Mouse (Mus musculus) forebrain, embryonic 11.5 days (tissue): ENCODE measurements around the gene Rnf24. TPM values are rescaled to one million over a fixed set of nuclear protein-coding genes. Genes with fewer than 3 reads are reported as not detected.
A peak's percentile ranks its signal among the peaks of the same experiment; 100 is the strongest.

Experiments
- ATAC-seq: fragments of 200-750 bp; cut with Nextera tagmentation; replicated peaks from 2 replicates; pipeline ENCODE4 v1.8.0; 2017; ENCODE audit warnings: moderate TSS enrichment; ENCODE audit not compliant: low FRiP score
- DNase-seq: peaks from one replicate; pipeline ENCODE4 v3.0.0-alpha.2; 2017; ENCODE audit warnings: low spot score
- H3K27ac ChIP-seq: fragments of 300-500 bp; sonication (generic); 2 replicates; pipeline ENCODE4 v1.5.1; 2014; ENCODE audit warnings: low read depth, low read length
- H3K27me3 ChIP-seq: fragments of 300-500 bp; sonication (generic); 2 replicates; pipeline ENCODE4 v1.6.1; 2014; ENCODE audit warnings: mild to moderate bottlenecking, low read length, mixed read lengths; ENCODE audit not compliant: control insufficient read depth, insufficient read depth
- H3K36me3 ChIP-seq: fragments of 300-500 bp; sonication (generic); 2 replicates; pipeline ENCODE4 v1.6.1; 2014; ENCODE audit warnings: mild to moderate bottlenecking, low read length, moderate library complexity, mixed read lengths; ENCODE audit not compliant: control insufficient read depth, insufficient read depth
- H3K4me1 ChIP-seq: fragments of 300-500 bp; sonication (generic); replicated peaks from 2 replicates; pipeline ENCODE4 v1.6.1; 2014; ENCODE audit warnings: low read length, mixed read lengths; ENCODE audit not compliant: control insufficient read depth, insufficient read depth
- H3K4me2 ChIP-seq: fragments of 300-500 bp; sonication (generic); 2 replicates; pipeline ENCODE4 v1.6.1; 2014; ENCODE audit warnings: low read depth, mild to moderate bottlenecking, low read length, moderate library complexity, mixed read lengths; ENCODE audit not compliant: severe bottlenecking
- H3K4me3 ChIP-seq: fragments of 300-500 bp; sonication (generic); 2 replicates; pipeline ENCODE4 v1.5.1; 2014; ENCODE audit warnings: low read depth, low read length
- H3K9ac ChIP-seq: fragments of 300-500 bp; sonication (generic); 2 replicates; pipeline ENCODE4 v1.6.1; 2014; ENCODE audit warnings: low read length
- H3K9me3 ChIP-seq: fragments of 300-500 bp; sonication (generic); 2 replicates; pipeline ENCODE4 v1.6.1; 2016; ENCODE audit warnings: low read length, mixed read lengths; ENCODE audit not compliant: control insufficient read depth
- WGBS: fragments of 180-500 bp; shearing (Covaris S2); extraction: QIAGEN DNeasy Blood & Tissue Kit; methylation state at CpG from one replicate; pipeline ENCODE4 v1.1.7; 2014; 5-methylcytosine and 5-hydroxymethylcytosine counted together
- polyA plus RNA-seq: library from polyadenylated mRNA; unstranded; fragments of >200 nt; fragmentation: Nextera tagmentation; extraction: Ambion mirVana; gene quantifications from 2 replicates; pipeline ENCODE4 v1.2.1, GENCODE M21; 2014

The Rnf24 gene
- polyA plus RNA-seq, 1 experiment from 2014 or later, result 9.3 TPM

DNA sequence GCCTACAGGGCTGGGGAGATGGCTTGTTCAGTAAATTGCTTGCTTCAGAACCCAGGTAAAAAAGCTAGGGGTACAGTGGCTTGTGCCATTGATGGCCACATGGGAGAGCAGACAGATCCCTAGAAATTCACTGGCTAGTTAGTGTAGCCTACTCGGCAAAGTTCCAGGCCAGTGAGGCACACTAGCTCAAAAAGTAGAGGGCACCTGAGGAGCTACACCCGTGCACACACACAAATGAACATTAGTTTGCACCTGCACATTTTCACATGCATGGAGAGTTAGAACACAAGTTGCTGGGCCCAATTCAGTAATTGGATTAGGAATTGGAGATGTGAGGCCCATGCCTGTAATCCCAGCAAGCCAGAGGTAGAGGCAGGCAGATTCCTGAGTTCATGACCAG lies 87.6 kb downstream of the Rnf24 start:
- no peak for ATAC-seq
- no peaks in the 10 kb centered on the region for H3K9me3 ChIP-seq
- no peak overlapping the region for H3K9ac ChIP-seq
- H3K27me3 ChIP-seq, result no peaks in the 10 kb centered on the region
- no peak overlapping the region for H3K4me3 ChIP-seq
- no peaks in the 10 kb centered on the region for H3K36me3 ChIP-seq
- peaks cover 8% of the 10 kb centered on the region; the same call in 1 of the 2 replicates for H3K4me1 ChIP-seq
- no peak overlapping the region for H3K4me2 ChIP-seq
- no peak overlapping the region for H3K27ac ChIP-seq
- no peak for DNase-seq
- WGBS, result 86% methylated on average over 2 of the region's 2 CpGs

DNA sequence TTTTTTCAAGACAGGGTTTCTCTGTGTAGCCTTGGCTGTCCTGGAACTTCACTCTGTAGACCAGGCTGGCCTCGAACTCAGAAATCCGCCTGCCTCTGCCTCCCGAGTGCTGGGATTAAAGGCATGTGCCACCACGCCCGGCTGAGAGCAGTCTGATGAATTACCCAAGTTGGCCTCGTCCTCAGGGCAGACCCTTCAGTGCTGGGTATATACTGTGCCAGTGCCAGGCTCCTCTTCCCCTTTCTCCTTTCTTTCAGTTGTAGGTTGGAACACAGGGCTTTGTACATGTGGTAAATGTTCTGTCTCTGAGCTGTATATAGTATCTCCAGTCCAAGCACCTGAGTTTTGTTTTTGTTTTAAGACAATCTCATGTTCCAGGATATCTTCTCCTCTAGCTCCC lies 88.7 kb downstream of the Rnf24 start:
- 82% methylated on average over 6 of the region's 6 CpGs for WGBS
- Histone ChIP-seq H3K27ac (no peak overlapping the region), H3K9ac (no peak overlapping the region)

DNA sequence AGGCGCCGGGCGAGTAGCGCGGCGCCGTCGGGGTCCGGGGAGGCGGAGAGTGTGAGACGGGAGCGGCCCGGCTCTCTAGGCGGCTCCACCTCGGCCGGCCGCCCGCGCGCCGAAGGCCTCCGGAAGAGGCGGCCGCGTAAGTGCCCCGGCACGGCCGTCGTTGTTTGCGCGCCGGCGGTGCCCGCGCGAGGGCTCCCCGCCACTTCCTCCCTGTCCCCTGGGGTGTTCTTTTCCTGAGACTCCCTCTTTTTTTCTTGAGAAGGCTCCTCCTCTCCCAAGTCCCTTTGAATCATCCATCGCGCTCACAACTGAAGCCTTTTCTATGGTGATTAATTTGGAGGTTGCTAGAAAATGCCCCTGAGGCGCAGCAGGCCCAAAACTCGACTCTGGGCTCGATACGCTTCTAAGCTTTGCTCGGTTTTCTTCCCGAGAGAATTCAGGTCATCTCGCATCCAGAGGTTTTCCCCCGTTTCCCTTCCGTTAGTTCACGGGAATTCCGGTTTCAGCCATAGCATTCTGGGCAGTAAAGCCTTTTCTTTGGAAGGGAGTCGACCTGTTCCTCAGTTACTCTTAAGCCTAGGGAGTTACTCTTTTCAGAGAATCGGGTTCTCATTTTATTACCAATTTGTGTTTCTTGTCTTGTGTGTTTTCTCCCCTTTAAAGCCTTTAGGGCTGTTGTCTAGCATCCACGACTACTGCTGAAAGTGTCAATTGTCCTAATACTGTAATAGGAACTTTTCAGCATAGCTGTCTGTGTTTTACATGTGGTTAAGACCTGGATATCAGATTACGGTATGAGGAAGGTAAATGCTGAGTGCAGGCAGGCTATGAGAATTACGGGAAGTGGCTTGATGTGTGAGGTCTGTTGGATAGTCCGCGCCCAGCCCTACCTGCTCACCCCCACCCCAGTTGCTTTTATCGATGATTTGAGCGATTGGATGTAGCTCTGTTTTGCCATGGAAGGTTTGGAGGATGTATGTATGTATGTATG lies 89.7 kb downstream of the Rnf24 start:
- DNase-seq, result no peak
- under 1% methylated on average over 58 of the region's 59 CpGs for WGBS
- peak overlapping the region; percentile 73 for H3K4me2 ChIP-seq

More for the DNA sequence above, 88.7 kb downstream of the Rnf24 start:
- ATAC-seq (no peak), DNase-seq (no peak)
- H3K36me3 ChIP-seq, result no peaks in the 10 kb centered on the region
- H3K4me1 ChIP-seq, result peaks cover 8% of the 10 kb centered on the region; the same call in 1 of the 2 replicates
- peak overlapping the region; percentile 73 for H3K4me2 ChIP-seq
- H3K9me3 ChIP-seq, result no peaks in the 10 kb centered on the region
- no peaks in the 10 kb centered on the region for H3K27me3 ChIP-seq
- H3K4me3 ChIP-seq, result peak overlapping the region; percentile 90

DNA sequence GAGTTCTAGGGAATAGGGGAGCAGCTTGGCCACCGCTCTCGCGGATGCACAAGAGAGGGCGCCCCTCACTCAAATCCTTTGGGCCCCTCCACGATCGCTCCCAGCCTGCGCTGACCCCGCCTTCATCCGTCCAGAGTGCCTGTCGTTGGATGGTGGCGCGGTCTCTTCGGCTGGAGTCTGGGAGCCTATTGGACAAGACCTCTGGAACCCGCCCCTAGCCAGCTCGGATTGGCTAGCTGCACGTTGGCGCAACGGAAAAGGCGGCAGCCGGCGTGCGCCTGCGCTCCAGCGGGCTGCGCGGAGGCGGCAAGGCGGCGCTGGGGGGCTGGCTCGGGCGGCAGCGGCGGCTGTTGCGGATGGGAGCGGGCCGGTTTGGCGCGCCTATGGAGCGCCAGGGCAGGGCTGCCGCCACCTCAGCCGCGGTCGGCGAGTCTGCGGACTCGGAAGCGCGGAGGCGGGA lies 90.4 kb downstream of the Rnf24 start, which contains the start of gene Pank2:
Gene Pank2 (plus strand): TSS at position 283 of the 460 bp plus-strand sequence.
- peak; percentile 100 for ATAC-seq
- under 1% methylated on average over 49 of the region's 49 CpGs for WGBS

More for the DNA sequence above, 89.7 kb downstream of the Rnf24 start:
- Histone ChIP-seq H3K9me3 (no peaks in the 10 kb centered on the region), H3K36me3 (no peaks in the 10 kb centered on the region), H3K4me3 (peak overlapping the region; percentile 90), H3K27me3 (no peaks in the 10 kb centered on the region), H3K27ac (peak overlapping the region; percentile 99), H3K4me1 (peaks cover 8% of the 10 kb centered on the region; the same call in 1 of the 2 replicates), H3K9ac (peak overlapping the region; percentile 98)
- ATAC-seq, result peak; percentile 79

DNA sequence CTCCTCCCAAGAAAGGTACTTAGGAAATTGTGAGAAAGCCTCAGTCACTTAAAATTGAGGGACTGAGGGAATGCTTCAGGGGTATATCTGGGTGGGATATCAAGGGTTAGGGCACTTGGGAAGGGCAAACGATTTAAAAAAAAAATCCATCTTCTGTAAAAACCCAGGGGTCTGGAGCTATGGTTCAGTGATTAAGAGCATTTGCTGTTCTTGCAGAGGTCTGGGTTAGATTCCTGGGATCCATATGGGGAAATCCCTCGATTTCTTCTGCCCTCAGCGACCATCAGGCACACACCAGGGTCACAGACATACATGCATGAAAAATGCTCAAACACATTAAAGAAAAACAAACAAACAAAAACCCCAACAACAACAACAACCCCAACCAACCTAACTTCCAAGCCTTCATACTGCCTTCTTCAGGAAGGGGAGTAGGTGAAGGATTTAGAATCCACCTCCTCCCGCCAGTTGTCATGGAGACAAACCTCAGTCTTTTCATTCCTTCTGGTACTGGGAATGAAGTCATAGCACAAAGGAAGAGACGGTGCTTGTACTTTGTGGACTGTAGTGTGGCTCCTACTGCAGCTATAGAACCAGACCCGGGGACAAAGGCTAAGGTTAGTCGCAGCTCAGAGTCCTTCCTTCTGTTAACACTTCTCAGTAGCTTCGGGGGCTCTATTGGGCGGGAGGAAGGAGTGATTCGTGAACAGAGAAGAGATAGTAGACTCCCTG lies 91.0 kb downstream of the Rnf24 start:
- ATAC-seq, result peak; percentile 85
- H3K9me3 ChIP-seq, result no peaks in the 10 kb centered on the region

More for the DNA sequence above, 90.4 kb downstream of the Rnf24 start, which contains the start of gene Pank2:
- H3K4me1 ChIP-seq, result peaks cover 8% of the 10 kb centered on the region; the same call in 1 of the 2 replicates
- H3K36me3 ChIP-seq, result no peaks in the 10 kb centered on the region
- H3K27ac ChIP-seq, result peak within 1 kb of the TSS; percentile 99
- no peaks in the 10 kb centered on the region for H3K9me3 ChIP-seq
- peak within 1 kb of the TSS; percentile 90 for H3K4me3 ChIP-seq
- no peaks in the 10 kb centered on the region for H3K27me3 ChIP-seq
- peak; percentile 99 for DNase-seq
- peak within 1 kb of the TSS; percentile 73 for H3K4me2 ChIP-seq
- H3K9ac ChIP-seq, result peak within 1 kb of the TSS; percentile 98

DNA sequence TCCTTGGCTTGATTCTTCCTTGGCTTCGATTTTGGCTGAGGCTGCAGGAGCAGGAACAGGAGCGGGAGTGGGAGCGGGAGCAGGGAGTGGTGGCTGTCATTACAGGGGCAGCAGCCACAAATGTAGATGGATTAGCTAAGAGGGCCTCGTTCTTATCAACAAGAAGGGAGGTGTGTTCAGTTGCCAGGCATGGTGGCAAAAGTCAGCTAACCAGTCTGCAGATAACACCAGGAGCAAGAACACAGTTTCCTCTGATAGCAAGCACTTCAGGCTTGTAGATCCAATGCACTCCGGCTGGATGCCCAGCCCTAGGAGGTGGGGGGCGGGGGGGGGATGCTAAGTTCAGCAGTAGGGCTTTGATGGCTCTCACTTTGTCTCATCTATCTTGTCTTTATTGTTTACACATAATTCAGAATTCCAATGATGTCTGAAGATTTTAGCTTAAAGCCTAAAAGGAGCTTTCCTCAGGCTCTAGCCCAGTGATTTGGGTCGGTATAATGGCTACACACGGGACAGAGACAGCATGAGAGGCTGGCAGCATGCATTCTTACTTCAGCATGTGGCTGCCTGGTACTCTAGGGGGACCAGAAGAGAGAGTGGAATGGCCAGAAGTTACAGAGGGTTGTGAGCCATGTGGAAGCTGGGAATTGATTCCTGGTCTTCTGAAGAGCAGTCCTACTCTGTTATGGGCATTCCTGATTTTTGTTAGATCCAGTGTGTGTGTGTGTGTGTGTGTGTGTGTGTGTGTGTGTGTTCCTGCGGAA lies 92.0 kb downstream of the Rnf24 start:
- H3K27ac ChIP-seq, result no peak overlapping the region
- peaks cover 8% of the 10 kb centered on the region; the same call in 1 of the 2 replicates for H3K4me1 ChIP-seq
- no peak overlapping the region for H3K4me3 ChIP-seq
- no peak for ATAC-seq
- WGBS, result 70% methylated on average over 9 of the region's 9 CpGs
- H3K9me3 ChIP-seq, result no peaks in the 10 kb centered on the region
- H3K9ac ChIP-seq, result peak overlapping the region; percentile 32; the same call in 1 of the 2 replicates
- H3K36me3 ChIP-seq, result no peaks in the 10 kb centered on the region
- no peaks in the 10 kb centered on the region for H3K27me3 ChIP-seq
- no peak overlapping the region for H3K4me2 ChIP-seq
- no peak for DNase-seq

More for the DNA sequence above, 91.0 kb downstream of the Rnf24 start:
- peak overlapping the region; percentile 64 for H3K4me2 ChIP-seq
- H3K27ac ChIP-seq, result peak overlapping the region; percentile 99
- H3K27me3 ChIP-seq, result no peaks in the 10 kb centered on the region
- H3K4me3 ChIP-seq, result peak overlapping the region; percentile 90
- peaks cover 8% of the 10 kb centered on the region; the same call in 1 of the 2 replicates for H3K4me1 ChIP-seq
- WGBS, result 4% methylated on average over 10 of the region's 10 CpGs
- no peaks in the 10 kb centered on the region for H3K36me3 ChIP-seq
- peak overlapping the region; percentile 98 for H3K9ac ChIP-seq
- no peak for DNase-seq

DNA sequence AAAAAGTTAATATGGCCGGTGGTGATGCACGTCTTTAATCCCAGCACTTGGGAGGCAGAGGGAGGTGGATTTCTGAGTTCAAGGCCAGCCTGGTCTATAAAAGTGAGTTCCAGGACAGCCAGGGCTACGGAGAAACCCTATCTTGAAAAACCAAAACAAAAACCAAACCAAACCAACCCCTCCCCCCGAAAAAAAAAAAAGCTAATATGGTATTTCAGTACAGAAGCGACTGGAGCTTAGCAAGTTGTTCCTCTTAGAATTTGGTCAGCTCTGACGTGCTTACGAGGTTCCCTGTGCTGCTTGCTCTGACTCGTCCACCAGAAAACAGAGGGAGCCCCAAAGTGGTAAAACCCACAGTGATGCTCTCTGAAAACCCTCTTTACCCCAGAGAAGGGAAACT lies 94.0 kb downstream of the Rnf24 start:
- ATAC-seq (no peak), DNase-seq (no peak)
- no peaks in the 10 kb centered on the region for H3K9me3 ChIP-seq
- peaks cover 6% of the 10 kb centered on the region; the same call in 1 of the 2 replicates for H3K4me1 ChIP-seq
- no peak overlapping the region for H3K9ac ChIP-seq
- H3K36me3 ChIP-seq, result no peaks in the 10 kb centered on the region
- H3K27ac ChIP-seq, result no peak overlapping the region
- WGBS, result 82% methylated on average over 8 of the region's 8 CpGs
- H3K4me3 ChIP-seq, result no peak overlapping the region
- H3K4me2 ChIP-seq, result no peak overlapping the region
- H3K27me3 ChIP-seq, result no peaks in the 10 kb centered on the region
